Mouse (Mus musculus) liver, postnatal 0 days (tissue): Measurements from ENCODE around the gene Hvcn1. TPM values are rescaled to one million over a fixed set of nuclear protein-coding genes. Genes with fewer than 3 reads are reported as not detected.

ENCODE experiments used
- ATAC-seq: fragments of 200-750 bp; cut with Nextera tagmentation; 2 replicates; pipeline ENCODE4 v1.8.0; 2017; ENCODE audit warnings: mild to moderate bottlenecking, moderate library complexity
- DNase-seq: peaks from one replicate; pipeline ENCODE4 v3.0.0-alpha.2; 2016
- H3K27ac ChIP-seq: fragments of 300-500 bp; sonication (generic); 2 replicates; pipeline ENCODE4 v1.5.1; 2014; ENCODE audit warnings: antibody characterized with exemption, moderate library complexity, mild to moderate bottlenecking, low read depth
- H3K27me3 ChIP-seq: fragments of 300-500 bp; sonication (generic); 2 replicates; pipeline ENCODE4 v1.6.1; 2014; ENCODE audit warnings: low read length, control low read depth, mixed read lengths; ENCODE audit not compliant: insufficient read depth
- H3K36me3 ChIP-seq: fragments of 300-500 bp; sonication (generic); replicated peaks from 2 replicates; pipeline ENCODE4 v1.6.1; 2014; ENCODE audit warnings: mild to moderate bottlenecking, control low read depth, low read length, moderate library complexity, mixed read lengths; ENCODE audit not compliant: insufficient read depth
- H3K4me1 ChIP-seq: fragments of 300-500 bp; sonication (generic); 2 replicates; pipeline ENCODE4 v1.6.1; 2014; ENCODE audit warnings: antibody characterized with exemption, mild to moderate bottlenecking, control low read depth; ENCODE audit not compliant: insufficient read depth
- H3K4me2 ChIP-seq: fragments of 300-500 bp; sonication (generic); 2 replicates; pipeline ENCODE4 v1.6.1; 2014; ENCODE audit warnings: low read depth, mild to moderate bottlenecking, low read length, moderate library complexity, mixed read lengths
- H3K4me3 ChIP-seq: fragments of 300-500 bp; sonication (generic); 2 replicates; pipeline ENCODE4 v1.5.1; 2014; ENCODE audit warnings: low read depth, low read length
- H3K9ac ChIP-seq: fragments of 300-500 bp; sonication (generic); replicated peaks from 2 replicates; pipeline ENCODE4 v1.6.1; 2014; ENCODE audit warnings: mild to moderate bottlenecking, moderate library complexity
- H3K9me3 ChIP-seq: fragments of 300-500 bp; sonication (generic); 2 replicates; pipeline ENCODE4 v1.6.1; 2016; ENCODE audit warnings: mild to moderate bottlenecking, control low read depth, low read length, mixed read lengths
- CTCF ChIP-seq: sonication (generic); IDR thresholded peaks from 2 replicates; pipeline ENCODE4 v1.5.1; 2016; ENCODE audit warnings: antibody characterized with exemption, low read depth
- EP300 ChIP-seq: IDR thresholded peaks from 2 replicates; pipeline ENCODE4 v1.6.1; 2016; ENCODE audit warnings: antibody characterized with exemption, low read depth, mild to moderate bottlenecking
- WGBS: fragments of 180-500 bp; shearing (Covaris S2); extraction: QIAGEN DNeasy Blood & Tissue Kit; methylation state at CpG from one replicate; pipeline ENCODE4 v1.1.7; 2014; ENCODE audit not compliant: insufficient replicate concordance; 5-methylcytosine and 5-hydroxymethylcytosine counted together
- polyA plus RNA-seq: library from polyadenylated mRNA; unstranded; fragments of >200 nt; fragmentation: Nextera tagmentation; extraction: Ambion mirVana; gene quantifications from 2 replicates; pipeline ENCODE4 v1.2.1, GENCODE M21; 2015

Gene Hvcn1
- polyA plus RNA-seq, 1 experiment from 2014 or later, result 7.3 TPM

- no peak for DNase-seq
- H3K4me2 ChIP-seq, result no peak overlapping the region
- H3K9ac ChIP-seq, result no peak overlapping the region
- peaks cover 2% of the 10 kb centered on the region; the same call in 1 of the 2 replicates for H3K9me3 ChIP-seq
- no peak overlapping the region for H3K4me3 ChIP-seq
- H3K36me3 ChIP-seq, result peaks cover 4% of the 10 kb centered on the region; the same call in 1 of the 2 replicates
- H3K4me1 ChIP-seq, result peaks cover 10% of the 10 kb centered on the region
- no peaks in the 10 kb centered on the region for H3K27me3 ChIP-seq
- ATAC-seq, result no peak
- no peak overlapping the region for H3K27ac ChIP-seq
- TF ChIP-seq CTCF (no peak), EP300 (no peak)
- WGBS, result 74% methylated on average over 4 of the region's 4 CpGs
Observed at GRCm38 (mm10) chr5:122230816-122231215, 24.2 kb downstream of the Hvcn1 start.

- Histone ChIP-seq H3K27me3 (no peaks in the 10 kb centered on the region), H3K9me3 (peaks cover 2% of the 10 kb centered on the region; the same call in 1 of the 2 replicates), H3K4me2 (no peak overlapping the region), H3K27ac (no peak overlapping the region), H3K36me3 (peaks cover 4% of the 10 kb centered on the region; the same call in 1 of the 2 replicates), H3K4me1 (peaks cover 14% of the 10 kb centered on the region), H3K9ac (no peak overlapping the region), H3K4me3 (no peak overlapping the region)
- no peak for ATAC-seq
- 34% methylated on average over 6 of the region's 6 CpGs for WGBS
- no peak for DNase-seq
- TF ChIP-seq EP300, result no peak
- no peak for TF ChIP-seq CTCF
Observed at GRCm38 (mm10) chr5:122231431-122231830, 24.8 kb downstream of the Hvcn1 start.

DNA sequence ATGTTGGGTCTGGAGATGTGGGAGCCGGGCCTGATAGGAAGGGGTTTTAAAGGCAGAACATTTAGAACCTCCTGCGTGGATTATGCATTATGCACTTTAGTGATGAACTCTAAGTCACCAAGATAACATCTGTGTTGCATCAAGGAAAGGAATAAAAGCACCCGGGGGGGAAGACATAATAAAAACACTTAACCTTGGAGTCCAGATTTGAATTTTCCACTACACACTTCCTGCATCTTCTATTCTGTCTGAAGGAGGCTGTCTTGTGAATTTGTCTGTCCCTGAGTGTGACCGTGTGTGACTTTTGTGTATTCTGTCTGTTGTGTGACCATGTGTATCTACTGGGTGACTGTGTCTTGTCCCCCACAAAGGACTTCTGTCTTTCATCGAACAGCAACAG, 25.4 kb downstream of the Hvcn1 start:
- H3K4me2 ChIP-seq, result no peak overlapping the region
- no peaks in the 10 kb centered on the region for H3K27me3 ChIP-seq
- TF ChIP-seq CTCF (no peak), EP300 (no peak)
- H3K9me3 ChIP-seq, result peaks cover 2% of the 10 kb centered on the region; the same call in 1 of the 2 replicates
- no peak for ATAC-seq
- DNase-seq, result no peak
- no peak overlapping the region for H3K9ac ChIP-seq
- H3K27ac ChIP-seq, result peak overlapping the region; percentile 73
- no peak overlapping the region for H3K4me3 ChIP-seq
- 54% methylated on average over 5 of the region's 5 CpGs for WGBS
- H3K36me3 ChIP-seq, result peaks cover 4% of the 10 kb centered on the region; the same call in 1 of the 2 replicates
- peaks cover 14% of the 10 kb centered on the region for H3K4me1 ChIP-seq

- TF ChIP-seq EP300 (no peak), CTCF (no peak)
- H3K27ac ChIP-seq, result peak overlapping the region; percentile 73
- H3K9ac ChIP-seq, result no peak overlapping the region
- H3K9me3 ChIP-seq, result no peaks in the 10 kb centered on the region
- H3K27me3 ChIP-seq, result no peaks in the 10 kb centered on the region
- peak; percentile 40 for ATAC-seq
- no peak for DNase-seq
- 40% methylated on average over 14 of the region's 14 CpGs for WGBS
- H3K36me3 ChIP-seq, result no peaks in the 10 kb centered on the region; the same call in 1 of the 2 replicates
- H3K4me2 ChIP-seq, result peak overlapping the region; percentile 15; the same call in 1 of the 2 replicates
- H3K4me1 ChIP-seq, result peaks cover 14% of the 10 kb centered on the region
- no peak overlapping the region for H3K4me3 ChIP-seq
Observed at GRCm38 (mm10) chr5:122233077-122233581, 26.5 kb downstream of the Hvcn1 start.

GRCm38 (mm10) chr5:122233695-122234094, 27.1 kb downstream of the Hvcn1 start:
- no peak for TF ChIP-seq EP300
- no peak for TF ChIP-seq CTCF
- no peak overlapping the region for H3K4me3 ChIP-seq
- H3K36me3 ChIP-seq, result peaks cover 6% of the 10 kb centered on the region; the same call in 1 of the 2 replicates
- ATAC-seq (peak; percentile 36), DNase-seq (peak; percentile 40)
- WGBS, result 44% methylated on average over 12 of the region's 12 CpGs
- peak overlapping the region; percentile 15; the same call in 1 of the 2 replicates for H3K4me2 ChIP-seq
- H3K4me1 ChIP-seq, result peaks cover 14% of the 10 kb centered on the region
- no peak overlapping the region for H3K9ac ChIP-seq
- no peaks in the 10 kb centered on the region for H3K9me3 ChIP-seq
- no peaks in the 10 kb centered on the region for H3K27me3 ChIP-seq
- H3K27ac ChIP-seq, result peak overlapping the region; percentile 73

- no peak overlapping the region; the same call in 1 of the 2 replicates for H3K9ac ChIP-seq
- no peaks in the 10 kb centered on the region for H3K27me3 ChIP-seq
- no peaks in the 10 kb centered on the region for H3K9me3 ChIP-seq
- peak; percentile 45 for DNase-seq
- peak overlapping the region; percentile 32 for H3K4me2 ChIP-seq
- H3K36me3 ChIP-seq, result peaks cover 9% of the 10 kb centered on the region; the same call in 1 of the 2 replicates
- peak overlapping the region; percentile 73 for H3K27ac ChIP-seq
- H3K4me3 ChIP-seq, result no peak overlapping the region
- peak; percentile 8; the same call in 1 of the 2 replicates for ATAC-seq
- 30% methylated on average over 9 of the region's 9 CpGs for WGBS
- TF ChIP-seq EP300, result no peak
- TF ChIP-seq CTCF, result no peak
- peaks cover 14% of the 10 kb centered on the region for H3K4me1 ChIP-seq
Observed at GRCm38 (mm10) chr5:122234319-122235195, 28.0 kb downstream of the Hvcn1 start.
